8 mouse cellular contexts compared by ENCODE assay signal in the genomic region with DNA sequence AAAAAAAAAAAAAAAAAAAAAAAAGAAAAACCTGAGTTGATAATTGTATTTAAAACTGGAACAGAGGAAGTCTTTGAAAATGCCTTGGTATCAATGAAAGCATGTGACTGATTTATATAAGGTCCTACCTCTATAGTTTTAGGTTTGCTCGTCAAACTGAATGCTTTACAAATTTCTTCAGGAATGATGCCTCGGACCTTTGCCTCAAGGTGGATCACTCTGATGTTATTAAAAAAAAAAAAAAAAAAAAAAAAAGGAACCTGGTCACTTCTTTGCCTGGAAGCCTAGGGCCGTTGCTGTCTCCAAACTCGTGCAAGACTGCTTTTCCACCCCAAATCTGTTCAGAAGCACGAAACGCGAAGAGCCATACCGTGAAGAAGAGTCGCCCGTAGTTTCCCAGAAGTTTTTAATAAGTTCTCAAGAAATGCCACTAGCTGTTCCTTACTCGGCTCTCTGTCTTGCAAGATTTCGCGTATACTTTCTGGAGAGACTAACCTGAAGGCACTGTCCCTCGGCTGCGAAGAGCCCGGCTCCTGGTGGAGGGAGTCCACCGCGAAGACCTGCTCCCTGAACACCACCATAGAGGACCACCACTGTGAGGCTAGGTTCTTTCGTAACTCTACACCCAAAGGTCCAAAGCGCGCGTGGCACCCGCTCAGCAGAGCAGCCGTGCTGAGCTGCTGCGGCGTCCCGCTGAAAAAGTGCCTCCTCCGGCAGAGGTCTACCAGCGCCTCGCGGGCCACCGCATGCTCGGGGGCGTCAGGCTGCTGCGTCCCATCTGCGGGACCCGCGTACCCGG. TPM values are rescaled to one million over a fixed set of nuclear protein-coding genes. Genes with fewer than 3 reads are reported as not detected.
A peak's percentile ranks its signal among the peaks of the same experiment; 100 is the strongest.
DNase-seq lines count a peak whose midpoint lies in the region; ATAC-seq and TF ChIP-seq lines count a peak whose summit lies in the region.

No protein-coding gene starts in this region.

- peaks cover 11% of the 10 kb centered on the region; the same call in 1 of the 2 replicates for H3K4me1 ChIP-seq in kidney, embryonic 16.5 days (ENCODE audit: insufficient read depth, low read length)
- H3K4me1 ChIP-seq in bone marrow, adult 2 months (ENCODE audit: control insufficient read depth, insufficient read depth, low read length): no peaks in the 10 kb centered on the region; the same call in 1 of the 2 replicates
- peaks cover 14% of the 10 kb centered on the region; the same call in 1 of the 2 replicates for H3K4me1 ChIP-seq in hindbrain, embryonic 10.5 days (replicated peaks)
- peaks cover 6% of the 10 kb centered on the region; the same call in 1 of the 2 replicates for H3K4me1 ChIP-seq in midbrain, embryonic 11.5 days (ENCODE audit: control insufficient read depth, insufficient read depth, low read length)

- H3K36me3 ChIP-seq in kidney, embryonic 16.5 days (ENCODE audit: insufficient read depth, low read length): peaks cover 53% of the 10 kb centered on the region
- H3K36me3 ChIP-seq in hindbrain, embryonic 10.5 days: peaks cover 70% of the 10 kb centered on the region
- peaks cover 21% of the 10 kb centered on the region for H3K36me3 ChIP-seq in midbrain, embryonic 11.5 days (ENCODE audit: control insufficient read depth, insufficient read depth, low read length)

- peak overlapping the region; percentile 61 for H3K4me3 ChIP-seq in kidney, embryonic 16.5 days (ENCODE audit: low read length)
- H3K4me3 ChIP-seq in bone marrow, adult 2 months (replicated peaks; ENCODE audit: control insufficient read depth, low read depth, low read length): peak overlapping the region; percentile 83
- peak overlapping the region; percentile 75 for H3K4me3 ChIP-seq in hindbrain, embryonic 10.5 days
- peak overlapping the region; percentile 78 for H3K4me3 ChIP-seq in midbrain, embryonic 11.5 days (ENCODE audit: low read depth, low read length)

- H3K27me3 ChIP-seq in kidney, embryonic 16.5 days (ENCODE audit: insufficient read depth, low read length): no peaks in the 10 kb centered on the region
- H3K27me3 ChIP-seq in hindbrain, embryonic 10.5 days (ENCODE audit: insufficient read depth, poor library complexity, severe bottlenecking): no peaks in the 10 kb centered on the region
- no peaks in the 10 kb centered on the region for H3K27me3 ChIP-seq in midbrain, embryonic 11.5 days (ENCODE audit: control insufficient read depth, insufficient read depth, low read length)

- peak overlapping the region; percentile 71 for H3K4me2 ChIP-seq in kidney, embryonic 16.5 days (replicated peaks; ENCODE audit: low read depth, low read length)
- H3K4me2 ChIP-seq in midbrain, embryonic 11.5 days: peak overlapping the region; percentile 85

- peak overlapping the region; percentile 95 for H3K27ac ChIP-seq in kidney, embryonic 16.5 days (ENCODE audit: low read length)
- H3K27ac ChIP-seq in bone marrow, adult 2 months (ENCODE audit: control insufficient read depth, insufficient read depth, low read depth, low read length, poor library complexity): peak overlapping the region; percentile 95
- peak overlapping the region; percentile 91 for H3K27ac ChIP-seq in hindbrain, embryonic 10.5 days
- peak overlapping the region; percentile 82 for H3K27ac ChIP-seq in midbrain, embryonic 11.5 days (ENCODE audit: low read depth, low read length)

- under 1% methylated on average over 39 of the region's 39 CpGs for WGBS in kidney, embryonic 16.5 days
- WGBS in bone marrow, adult 2 months: under 1% methylated on average over 39 of the region's 39 CpGs
- WGBS in hindbrain, embryonic 10.5 days: 3% methylated on average over 39 of the region's 39 CpGs
- WGBS in midbrain, embryonic 11.5 days: 4% methylated on average over 39 of the region's 39 CpGs

- no peaks in the 10 kb centered on the region for H3K9me3 ChIP-seq in kidney, embryonic 16.5 days (ENCODE audit: low read length)
- no peaks in the 10 kb centered on the region for H3K9me3 ChIP-seq in hindbrain, embryonic 10.5 days
- H3K9me3 ChIP-seq in midbrain, embryonic 11.5 days (ENCODE audit: control insufficient read depth, low read length): no peaks in the 10 kb centered on the region

- no peak for DNase-seq in kidney, postnatal 36 days
- no peak for DNase-seq in hindbrain, embryonic 10.5 days (ENCODE audit: low spot score)
- peak; percentile 97 for DNase-seq in midbrain, embryonic 11.5 days (ENCODE audit: low spot score, missing footprints)
- no peak for DNase-seq in layer of hippocampus, adult 9-10 months (ENCODE audit: low spot score)
- no peak for DNase-seq in right cerebral cortex, postnatal 14 days
- no peak for DNase-seq in adrenal gland, postnatal 36 days

- no peak for TF ChIP-seq POLR2A in bone marrow, adult 2 months (IDR thresholded peaks at IDR 0.05; ENCODE audit: borderline replicate concordance, control insufficient read depth, low read depth, low read length)

- TF ChIP-seq CTCF in bone marrow, adult 2 months (IDR thresholded peaks at IDR 0.05; ENCODE audit: control insufficient read depth, insufficient read depth, low read length): no peak

- peak overlapping the region; percentile 80 for H3K9ac ChIP-seq in kidney, embryonic 16.5 days (replicated peaks; ENCODE audit: low read length)
- H3K9ac ChIP-seq in midbrain, embryonic 11.5 days (ENCODE audit: low read length): peak overlapping the region; percentile 87

- peak; percentile 83 for ATAC-seq in kidney, embryonic 16.5 days (ENCODE audit: low FRiP score, low TSS enrichment)
- ATAC-seq in midbrain, embryonic 11.5 days (ENCODE audit: low FRiP score): peak; percentile 84

RNA-seq across cellular contexts. Expression of a gene that starts 0.5 kb away (rescaled TPM):
- polyA plus RNA-seq in kidney, embryonic 16.5 days (2015; fragmentation: Nextera tagmentation; extraction: Ambion mirVana): 9.7 and 10.6 TPM in 2 replicates
- 4.9 and 6.1 TPM in 2 replicates for polyA plus RNA-seq in bone marrow, adult 2 months (2011; ENCODE audit: insufficient read depth, insufficient read length, low replicate concordance, missing spikeins)
- polyA plus RNA-seq in hindbrain, embryonic 10.5 days (2016; fragmentation: Nextera tagmentation; extraction: Ambion mirVana): 8.1 and 10.1 TPM in 2 replicates
- 9.7 and 11.2 TPM in 2 replicates for polyA plus RNA-seq in midbrain, embryonic 11.5 days (2014; fragmentation: Nextera tagmentation; extraction: Ambion mirVana)
- total RNA-seq in adrenal gland, postnatal 36 days (2021): 1 to 10 TPM; 3.9 to 7.5 TPM

RNA-seq across cellular contexts. Expression of a gene that starts 10.2 kb away (rescaled TPM):
- polyA plus RNA-seq in kidney, embryonic 16.5 days (2015; fragmentation: Nextera tagmentation; extraction: Ambion mirVana): 369 and 372 TPM in 2 replicates
- 448 and 600 TPM in 2 replicates for polyA plus RNA-seq in bone marrow, adult 2 months (2011; ENCODE audit: insufficient read depth, insufficient read length, low replicate concordance, missing spikeins)
- polyA plus RNA-seq in hindbrain, embryonic 10.5 days (2016; fragmentation: Nextera tagmentation; extraction: Ambion mirVana): 285 and 301 TPM in 2 replicates
- 515 and 561 TPM in 2 replicates for polyA plus RNA-seq in midbrain, embryonic 11.5 days (2014; fragmentation: Nextera tagmentation; extraction: Ambion mirVana)
- total RNA-seq in adrenal gland, postnatal 36 days (2021): 100 to 1,000 TPM; 752 to 850 TPM

RNA-seq across cellular contexts. Expression of a gene that starts 10.3 kb away (rescaled TPM):
- polyA plus RNA-seq in kidney, embryonic 16.5 days (2015; fragmentation: Nextera tagmentation; extraction: Ambion mirVana): 21.9 and 24.4 TPM in 2 replicates
- 39.6 and 53.9 TPM in 2 replicates for polyA plus RNA-seq in bone marrow, adult 2 months (2011; ENCODE audit: insufficient read depth, insufficient read length, low replicate concordance, missing spikeins)
- polyA plus RNA-seq in hindbrain, embryonic 10.5 days (2016; fragmentation: Nextera tagmentation; extraction: Ambion mirVana): 14.8 and 20.2 TPM in 2 replicates
- 22.1 and 23.1 TPM in 2 replicates for polyA plus RNA-seq in midbrain, embryonic 11.5 days (2014; fragmentation: Nextera tagmentation; extraction: Ambion mirVana)
- total RNA-seq in adrenal gland, postnatal 36 days (2021): 10 to 100 TPM in 1 of 2 experiments, 1 to 10 TPM in 1; 6.5 to 10.9 TPM

RNA-seq across cellular contexts. Expression of a gene that starts 27.8 kb away (rescaled TPM):
- polyA plus RNA-seq in kidney, embryonic 16.5 days (2015; fragmentation: Nextera tagmentation; extraction: Ambion mirVana): 1.1 and 1.2 TPM in 2 replicates
- polyA plus RNA-seq in bone marrow, adult 2 months (2011; ENCODE audit: insufficient read depth, insufficient read length, low replicate concordance, missing spikeins): 8.9 and 38.3 TPM in 2 replicates
- polyA plus RNA-seq in hindbrain, embryonic 10.5 days (2016; fragmentation: Nextera tagmentation; extraction: Ambion mirVana): 0.93 and 1.6 TPM in 2 replicates
- polyA plus RNA-seq in midbrain, embryonic 11.5 days (2014; fragmentation: Nextera tagmentation; extraction: Ambion mirVana): 0.68 and 1.0 TPM in 2 replicates
- 1 to 10 TPM; 1.7 to 2.1 TPM for total RNA-seq in adrenal gland, postnatal 36 days (2021)

RNA-seq across cellular contexts. Expression of a gene that starts 28.4 kb away (rescaled TPM):
- polyA plus RNA-seq in kidney, embryonic 16.5 days (2015; fragmentation: Nextera tagmentation; extraction: Ambion mirVana): 74.9 and 75.5 TPM in 2 replicates
- 21.7 and 33.5 TPM in 2 replicates for polyA plus RNA-seq in bone marrow, adult 2 months (2011; ENCODE audit: insufficient read depth, insufficient read length, low replicate concordance, missing spikeins)
- 17.3 and 18.3 TPM in 2 replicates for polyA plus RNA-seq in hindbrain, embryonic 10.5 days (2016; fragmentation: Nextera tagmentation; extraction: Ambion mirVana)
- 19.8 and 21.5 TPM in 2 replicates for polyA plus RNA-seq in midbrain, embryonic 11.5 days (2014; fragmentation: Nextera tagmentation; extraction: Ambion mirVana)
- total RNA-seq in adrenal gland, postnatal 36 days (2021): 10 to 100 TPM; 71.1 to 90.8 TPM
